Mouse (Mus musculus) neural tube, embryonic 14.5 days (tissue): ENCODE measurements at regions not wholly inside any gene's neighbourhood (a gene's known extent, or its start where the extent isn't known, plus 50 kb on each side); places are given as distances from the start of the nearest gene placed in this dataset.

ENCODE experiments used
- ATAC-seq: fragments of 200-750 bp; cut with Nextera tagmentation; 2 replicates; pipeline ENCODE4 v1.8.0; 2017; ENCODE audit warnings: low read depth, mild to moderate bottlenecking, moderate TSS enrichment, moderate library complexity
- H3K27ac ChIP-seq: fragments of 300-500 bp; sonication (generic); 2 replicates; pipeline ENCODE4 v1.5.1; 2014; ENCODE audit warnings: low read depth, mild to moderate bottlenecking, control low read depth, low read length, moderate library complexity, mixed read lengths
- H3K27me3 ChIP-seq: fragments of 300-500 bp; sonication (generic); 2 replicates; pipeline ENCODE4 v1.6.1; 2014; ENCODE audit warnings: low read length; ENCODE audit not compliant: control insufficient read depth, insufficient read depth
- H3K36me3 ChIP-seq: fragments of 300-500 bp; sonication (generic); 2 replicates; pipeline ENCODE4 v1.6.1; 2014; ENCODE audit warnings: low read length, mixed read lengths; ENCODE audit not compliant: control insufficient read depth, insufficient read depth
- H3K4me1 ChIP-seq: fragments of 300-500 bp; sonication (generic); 2 replicates; pipeline ENCODE4 v1.6.1; 2014; ENCODE audit warnings: low read length; ENCODE audit not compliant: control insufficient read depth, insufficient read depth
- H3K4me2 ChIP-seq: fragments of 300-500 bp; sonication (generic); 2 replicates; pipeline ENCODE4 v1.6.1; 2014; ENCODE audit warnings: mild to moderate bottlenecking, low read depth, low read length, control low read depth
- H3K4me3 ChIP-seq: fragments of 300-500 bp; sonication (generic); 2 replicates; pipeline ENCODE4 v1.5.1; 2014; ENCODE audit warnings: low read depth, low read length, control low read depth, mixed read lengths
- H3K9ac ChIP-seq: fragments of 300-500 bp; sonication (generic); replicated peaks from 2 replicates; pipeline ENCODE4 v1.6.1; 2014; ENCODE audit warnings: low read depth, mild to moderate bottlenecking, control low read depth, low read length, mixed read lengths
- H3K9me3 ChIP-seq: fragments of 300-500 bp; sonication (generic); 2 replicates; pipeline ENCODE4 v1.6.1; 2016; ENCODE audit warnings: low read length; ENCODE audit not compliant: control insufficient read depth
- WGBS: fragments of 180-500 bp; shearing (Covaris S2); extraction: QIAGEN DNeasy Blood & Tissue Kit; methylation state at CpG from one replicate; pipeline ENCODE4 v1.1.7; 2014; 5-methylcytosine and 5-hydroxymethylcytosine counted together

DNA sequence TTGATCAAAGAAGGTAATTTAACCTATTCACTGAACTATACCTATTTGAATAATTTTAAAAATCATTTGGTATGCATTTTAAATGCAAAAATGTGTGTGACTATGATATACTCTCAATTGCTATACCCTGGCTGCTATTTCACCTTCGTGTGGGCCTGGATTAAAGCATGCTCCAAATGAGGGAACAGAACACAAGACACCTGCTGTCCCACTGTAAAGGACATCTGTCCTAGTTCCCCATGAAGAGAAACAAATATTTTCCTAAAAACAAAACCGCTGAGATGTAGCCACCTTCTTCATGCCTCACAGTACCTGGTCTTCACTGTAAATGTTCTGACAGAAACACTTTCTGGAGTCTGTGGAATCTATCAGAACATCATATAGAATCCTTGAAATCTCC lies 294.0 kb downstream of the Ube2cbp start:
- no peak overlapping the region for H3K9ac ChIP-seq
- WGBS = 81% methylated on average over 2 of the region's 2 CpGs
- H3K36me3 ChIP-seq = no peaks in the 10 kb centered on the region
- H3K4me3 ChIP-seq = no peak overlapping the region
- H3K27ac ChIP-seq = no peak overlapping the region
- ATAC-seq = no peak
- H3K9me3 ChIP-seq = no peaks in the 10 kb centered on the region
- H3K27me3 ChIP-seq = no peaks in the 10 kb centered on the region
- H3K4me2 ChIP-seq = no peak overlapping the region
- H3K4me1 ChIP-seq = no peaks in the 10 kb centered on the region

DNA sequence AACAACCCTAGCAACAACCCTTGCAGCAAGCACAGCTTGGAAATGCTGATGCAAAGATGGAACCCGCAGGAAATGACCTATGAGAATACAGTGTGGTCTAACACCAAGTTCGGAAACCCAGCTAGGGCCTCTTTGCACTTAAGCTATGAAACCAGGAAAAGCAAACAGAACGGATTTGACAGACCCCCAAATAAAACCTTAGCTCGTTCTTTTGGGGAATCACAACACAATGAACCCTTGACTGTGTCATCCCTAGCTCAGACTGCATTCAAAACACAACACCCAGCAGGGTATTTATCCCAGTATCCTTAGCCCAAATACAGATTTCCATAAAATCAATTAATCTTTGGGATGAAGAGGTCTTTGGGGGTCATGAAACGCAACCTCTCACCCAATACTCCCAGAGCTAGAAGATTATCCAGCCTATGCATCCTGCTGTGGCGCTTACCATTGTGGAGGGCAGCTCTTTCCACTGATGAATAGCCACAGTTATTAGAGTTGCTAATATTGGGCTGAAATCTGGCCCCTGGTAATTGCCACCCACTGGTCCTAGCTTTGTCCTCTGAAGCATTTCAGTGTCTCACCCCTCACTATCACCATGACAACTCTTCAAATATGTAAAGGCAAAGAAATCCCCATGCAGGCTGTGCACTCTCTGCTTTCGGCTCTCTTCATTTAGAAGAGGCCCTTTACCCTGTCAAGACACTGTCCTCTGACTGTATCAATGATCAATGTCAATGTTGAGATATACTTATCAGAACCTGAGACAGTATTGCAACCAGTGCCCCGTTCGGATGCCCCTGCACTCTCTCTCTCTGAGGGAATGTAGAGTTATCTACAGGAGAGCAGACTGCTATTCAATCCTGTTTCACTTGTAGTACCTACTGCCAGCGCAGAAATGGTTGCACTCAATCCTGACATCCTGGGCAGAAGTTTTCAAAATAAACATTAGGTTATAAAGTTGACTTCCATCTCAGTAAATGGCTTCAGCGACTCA lies 277.7 kb downstream of the Ube2cbp start:
- H3K4me3 ChIP-seq = no peak overlapping the region
- H3K4me2 ChIP-seq = no peak overlapping the region
- H3K9ac ChIP-seq = no peak overlapping the region
- WGBS = 43% methylated on average over 11 of the region's 11 CpGs
- no peaks in the 10 kb centered on the region for H3K4me1 ChIP-seq
- no peaks in the 10 kb centered on the region for H3K27me3 ChIP-seq
- no peak; the same call in 1 of the 2 replicates for ATAC-seq
- H3K36me3 ChIP-seq = no peaks in the 10 kb centered on the region
- H3K27ac ChIP-seq = no peak overlapping the region
- H3K9me3 ChIP-seq = no peaks in the 10 kb centered on the region

DNA sequence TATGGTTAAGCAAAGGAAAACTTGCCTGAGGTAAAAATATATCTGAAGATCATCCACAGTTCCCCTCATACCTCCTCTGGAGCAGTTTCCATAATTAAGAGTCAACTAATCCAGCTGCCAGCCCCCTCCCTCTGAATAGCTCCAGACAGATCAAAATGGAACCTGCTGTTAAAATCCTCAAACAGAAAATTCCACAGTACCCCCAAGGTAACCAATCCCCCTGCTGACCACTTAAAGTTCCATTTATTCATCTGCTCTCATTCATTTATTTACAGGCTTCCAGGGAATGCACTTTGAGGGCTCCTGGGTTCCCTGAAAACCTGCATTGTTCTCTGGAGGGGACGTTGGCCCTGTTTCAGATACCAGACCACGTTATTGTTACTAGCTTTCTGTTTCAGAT lies 275.9 kb downstream of the Ube2cbp start:
- no peak overlapping the region for H3K4me3 ChIP-seq
- ATAC-seq = no peak
- no peaks in the 10 kb centered on the region for H3K4me1 ChIP-seq
- 16% methylated on average over 2 of the region's 2 CpGs for WGBS
- H3K9me3 ChIP-seq = no peaks in the 10 kb centered on the region
- H3K9ac ChIP-seq = no peak overlapping the region
- no peak overlapping the region for H3K27ac ChIP-seq
- H3K27me3 ChIP-seq = no peaks in the 10 kb centered on the region
- H3K4me2 ChIP-seq = no peak overlapping the region
- H3K36me3 ChIP-seq = no peaks in the 10 kb centered on the region

DNA sequence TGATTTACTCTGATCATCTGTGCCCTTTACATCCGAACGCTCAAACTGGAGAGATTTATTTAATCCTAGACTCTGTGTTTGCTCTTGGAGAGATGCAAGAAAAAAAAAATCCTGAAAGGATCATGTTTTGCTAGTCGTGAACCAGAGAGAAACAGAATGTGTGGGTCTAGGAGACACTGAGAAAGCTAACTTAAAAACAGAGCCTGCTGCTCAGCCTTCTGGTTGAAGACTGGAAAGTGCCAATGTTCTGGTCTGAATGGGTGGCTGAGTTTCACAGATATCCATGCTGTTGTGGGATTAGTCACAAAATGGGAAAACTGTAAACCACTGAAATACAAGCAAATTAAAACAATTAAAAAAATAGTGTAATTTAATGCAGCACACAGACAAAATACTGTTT lies 259.7 kb downstream of the Ube2cbp start:
- H3K27ac ChIP-seq = no peak overlapping the region
- H3K4me1 ChIP-seq = no peaks in the 10 kb centered on the region
- no peaks in the 10 kb centered on the region for H3K9me3 ChIP-seq
- no peaks in the 10 kb centered on the region for H3K36me3 ChIP-seq
- H3K4me3 ChIP-seq = no peak overlapping the region
- no peaks in the 10 kb centered on the region for H3K27me3 ChIP-seq
- 75% methylated on average over 3 of the region's 3 CpGs for WGBS
- ATAC-seq = no peak
- no peak overlapping the region for H3K9ac ChIP-seq
- H3K4me2 ChIP-seq = no peak overlapping the region

DNA sequence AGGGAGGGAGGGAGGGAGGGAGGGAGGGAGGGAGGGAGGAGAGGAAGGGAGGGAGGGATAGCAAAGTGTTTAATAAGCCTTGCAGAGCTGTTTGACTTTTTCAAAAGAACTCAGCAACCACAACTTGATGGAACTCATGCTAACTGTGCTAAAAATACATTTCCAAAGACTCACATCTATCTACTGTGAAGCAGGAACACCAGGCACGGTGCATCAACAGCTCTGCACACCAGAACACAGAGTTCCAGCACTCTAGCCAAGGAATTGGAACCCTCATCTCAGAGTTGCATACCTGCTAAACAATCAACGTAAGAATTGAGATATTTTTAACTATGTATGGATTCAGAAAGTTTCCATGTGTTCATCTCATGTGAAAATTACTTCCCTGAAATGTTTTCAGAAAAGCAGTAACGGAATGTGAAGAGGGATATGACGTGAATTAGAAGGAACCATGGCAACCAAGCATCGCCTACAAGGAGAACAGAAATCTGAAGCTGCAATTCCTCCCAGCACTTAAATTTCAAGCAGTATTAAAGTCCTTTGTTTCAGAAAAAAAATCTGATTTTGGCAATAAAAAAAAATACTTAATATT lies 256.3 kb downstream of the Ube2cbp start:
- Histone ChIP-seq H3K36me3 (no peaks in the 10 kb centered on the region), H3K9ac (no peak overlapping the region), H3K4me1 (no peaks in the 10 kb centered on the region), H3K27ac (no peak overlapping the region), H3K4me2 (no peak overlapping the region), H3K27me3 (no peaks in the 10 kb centered on the region), H3K4me3 (no peak overlapping the region), H3K9me3 (no peaks in the 10 kb centered on the region)
- 89% methylated on average over 5 of the region's 5 CpGs for WGBS
- no peak for ATAC-seq

DNA sequence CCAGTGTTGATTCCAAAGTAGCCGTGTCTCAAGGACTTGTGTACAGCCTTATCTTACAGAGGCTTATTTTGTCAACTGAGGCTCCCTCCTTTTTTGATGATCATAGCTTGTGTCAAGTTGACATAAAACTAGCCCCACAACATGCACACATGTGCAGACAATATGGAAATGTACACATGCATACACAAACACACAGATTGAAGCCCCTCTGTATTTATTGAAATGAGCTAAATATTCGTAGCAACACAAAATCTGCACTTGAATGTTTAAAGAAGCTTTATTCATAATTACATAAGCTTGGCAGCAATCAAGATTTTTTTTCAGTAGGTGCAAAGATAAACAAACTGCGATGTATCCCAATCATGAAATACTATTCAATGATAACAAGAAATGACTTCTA lies 253.5 kb downstream of the Ube2cbp start:
- 90% methylated on average over 3 of the region's 3 CpGs for WGBS
- ATAC-seq = no peak
- Histone ChIP-seq H3K27ac (no peak overlapping the region), H3K36me3 (no peaks in the 10 kb centered on the region), H3K27me3 (no peaks in the 10 kb centered on the region), H3K4me1 (no peaks in the 10 kb centered on the region), H3K9ac (no peak overlapping the region), H3K9me3 (no peaks in the 10 kb centered on the region), H3K4me3 (no peak overlapping the region), H3K4me2 (no peak overlapping the region)

DNA sequence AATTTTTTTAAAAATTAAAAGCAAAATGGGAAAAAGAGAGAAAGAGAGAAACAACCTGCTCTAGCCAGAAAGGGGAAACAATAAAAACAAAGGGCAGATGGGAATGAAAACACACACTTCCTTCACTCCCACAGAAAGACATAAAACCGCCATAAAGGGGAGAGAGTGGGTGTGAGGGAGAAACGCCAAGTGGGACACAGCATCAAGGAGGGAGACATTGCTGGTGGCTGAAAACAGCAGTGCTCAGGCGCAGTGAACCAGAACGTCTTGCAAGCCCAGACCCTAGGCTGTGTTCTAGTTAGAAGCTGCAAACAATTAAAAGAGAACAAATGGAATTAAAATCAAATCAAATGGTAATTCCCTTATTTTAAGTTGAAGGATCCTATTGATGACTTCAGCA lies 245.1 kb downstream of the Ube2cbp start:
- no peak overlapping the region for H3K4me2 ChIP-seq
- no peak overlapping the region for H3K27ac ChIP-seq
- 78% methylated on average over 4 of the region's 4 CpGs for WGBS
- ATAC-seq = no peak
- no peaks in the 10 kb centered on the region for H3K4me1 ChIP-seq
- H3K36me3 ChIP-seq = no peaks in the 10 kb centered on the region
- no peaks in the 10 kb centered on the region for H3K9me3 ChIP-seq
- no peak overlapping the region for H3K9ac ChIP-seq
- H3K27me3 ChIP-seq = no peaks in the 10 kb centered on the region
- no peak overlapping the region for H3K4me3 ChIP-seq

DNA sequence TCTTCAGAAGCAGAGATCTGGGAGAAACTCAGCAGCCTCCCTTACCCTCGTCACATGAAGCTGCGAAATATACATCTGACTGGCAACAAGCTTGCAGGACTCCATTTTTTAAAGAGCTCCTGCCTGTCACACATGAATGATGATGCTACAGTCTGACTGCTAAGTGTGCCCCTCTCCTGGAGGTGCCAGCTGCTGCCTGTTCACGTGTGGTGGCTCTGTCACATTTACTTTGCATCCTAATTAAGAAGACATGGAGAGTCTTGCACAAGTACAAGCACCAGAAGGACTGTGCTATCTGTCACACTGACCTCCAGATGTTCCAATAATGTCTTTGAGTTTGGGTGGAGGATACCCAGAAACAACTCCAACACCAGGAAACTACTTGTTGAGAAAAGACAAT lies 240.2 kb downstream of the Ube2cbp start:
- H3K9me3 ChIP-seq = no peaks in the 10 kb centered on the region
- 56% methylated on average over 3 of the region's 3 CpGs for WGBS
- no peak overlapping the region for H3K27ac ChIP-seq
- H3K27me3 ChIP-seq = no peaks in the 10 kb centered on the region
- H3K4me2 ChIP-seq = no peak overlapping the region
- no peaks in the 10 kb centered on the region for H3K36me3 ChIP-seq
- H3K4me1 ChIP-seq = no peaks in the 10 kb centered on the region
- no peak; the same call in 1 of the 2 replicates for ATAC-seq
- H3K9ac ChIP-seq = no peak overlapping the region
- no peak overlapping the region for H3K4me3 ChIP-seq

DNA sequence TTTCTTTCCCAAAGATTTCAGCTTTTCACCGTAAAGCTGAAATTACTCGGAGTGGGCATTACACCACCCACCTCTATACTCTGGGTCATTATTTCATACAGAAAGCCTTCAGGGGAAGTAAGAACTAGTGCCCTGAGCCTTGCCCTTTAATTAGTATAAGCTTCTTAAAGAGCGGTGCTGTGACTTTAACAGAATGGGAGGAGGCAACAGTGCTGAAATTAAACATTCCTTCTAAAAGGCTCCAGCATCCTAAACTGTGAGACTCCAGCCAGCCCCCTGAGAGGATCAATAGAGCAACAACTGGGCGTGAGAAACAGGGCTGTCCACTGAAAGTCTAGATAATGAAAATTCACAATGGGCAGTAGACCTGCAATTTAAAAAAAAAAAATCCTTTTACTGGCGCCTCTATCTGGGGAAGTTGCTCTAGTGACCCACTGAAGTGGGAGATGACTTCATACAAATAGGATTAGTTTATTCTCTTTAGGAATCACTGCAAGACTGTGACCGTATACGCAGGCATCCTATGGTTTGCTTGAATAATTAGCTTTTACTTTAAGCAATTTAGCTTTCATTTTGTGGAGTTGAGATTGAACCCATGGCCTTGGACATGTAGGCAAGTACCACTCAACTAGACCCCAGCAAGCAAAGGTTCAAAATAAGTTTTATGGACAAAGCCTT lies 233.9 kb downstream of the Ube2cbp start:
- Histone ChIP-seq H3K4me1 (no peaks in the 10 kb centered on the region), H3K9ac (no peak overlapping the region), H3K9me3 (no peaks in the 10 kb centered on the region), H3K27me3 (no peaks in the 10 kb centered on the region), H3K36me3 (no peaks in the 10 kb centered on the region), H3K27ac (no peak overlapping the region), H3K4me3 (no peak overlapping the region), H3K4me2 (no peak overlapping the region)
- 33% methylated on average over 7 of the region's 7 CpGs for WGBS
- ATAC-seq = no peak
